Mouse (Mus musculus) small intestine, adult 2 months (tissue): ENCODE results near the gene Rmi2.

ENCODE experiments used
- CTCF ChIP-seq: fragments of 200-500 bp; IDR thresholded peaks from 2 replicates; pipeline ENCODE4 v1.5.1; 2012; ENCODE audit warnings: low read depth, mild to moderate bottlenecking, control low read depth, inconsistent platforms, low read length, moderate library complexity, mixed read lengths; ENCODE audit not compliant: insufficient replicate concordance, insufficient read length; ENCODE audit errors: extremely low read depth
- POLR2A ChIP-seq: fragments of 200-500 bp; IDR thresholded peaks from 2 replicates; pipeline ENCODE4 v1.6.1; 2012; ENCODE audit warnings: low read depth, mild to moderate bottlenecking, control low read depth, inconsistent platforms, low read length, moderate library complexity

GRCm38 (mm10) chr16:10936700-10937319 is 102.0 kb downstream of the Rmi2 start:
- TF ChIP-seq POLR2A (no peak), CTCF (no peak)
